Mouse (Mus musculus) kidney, postnatal 4 days (tissue): Measurements from ENCODE around the gene Prdx6b.

ENCODE experiments used
- DNase-seq, 2 experiments: peaks; one replicate each; pipeline ENCODE4 v3.0.0; 2021; ENCODE audit warnings: mixed read lengths in 2 of 2

Gene Prdx6b

DNA sequence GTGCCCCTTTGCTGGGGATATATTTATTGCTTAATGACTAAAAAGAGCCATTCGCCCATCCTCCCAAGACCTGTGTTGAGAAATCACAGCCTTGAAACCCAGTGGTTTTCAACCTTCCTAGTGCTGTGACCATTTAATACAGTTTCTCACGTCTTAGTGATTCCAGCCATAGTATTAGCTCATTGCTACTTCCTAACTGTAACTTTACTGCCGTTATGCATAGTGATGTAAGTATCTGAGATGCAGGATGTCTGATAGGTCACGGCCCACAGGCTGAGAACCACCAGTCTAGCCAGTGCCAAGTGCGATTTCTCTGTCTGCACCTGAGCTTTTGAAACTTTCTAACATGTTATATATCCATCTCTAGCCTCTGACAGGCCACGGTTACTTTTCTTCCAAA is 35.0 kb downstream of the Prdx6b start:
- DNase-seq: no peak

DNA sequence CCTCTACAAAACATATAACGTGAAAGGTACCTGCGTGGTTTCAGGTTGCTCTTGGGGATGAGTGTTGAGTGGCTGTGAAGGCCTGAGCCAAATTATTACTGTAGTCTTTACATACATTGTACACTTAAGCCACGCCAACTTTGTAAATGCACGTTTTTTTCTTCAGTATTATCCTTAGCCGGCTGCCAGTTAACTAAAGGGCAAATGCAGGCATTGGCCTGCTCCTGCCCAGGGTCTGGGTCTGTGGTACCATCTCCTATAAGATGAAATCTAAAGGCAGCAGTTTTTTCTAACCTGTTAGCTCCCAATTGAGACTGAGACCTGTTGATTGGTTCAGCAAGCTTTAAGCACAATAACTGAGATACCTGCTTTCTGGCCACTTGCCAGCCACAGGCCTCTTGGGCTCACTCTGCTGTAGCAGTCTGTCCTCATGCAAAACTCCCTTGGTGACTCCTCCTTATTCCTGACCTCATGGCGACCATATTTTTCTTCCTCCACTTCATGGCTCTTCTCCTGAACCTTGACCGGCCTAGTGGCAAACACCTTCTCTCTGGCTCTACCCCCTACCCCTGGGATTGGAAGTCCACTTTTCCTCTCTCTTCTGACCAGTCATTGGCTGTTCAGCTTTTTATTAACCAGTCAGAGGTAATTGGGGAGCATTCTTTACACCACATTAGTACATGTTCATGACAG is 36.8 kb downstream of the Prdx6b start:
- DNase-seq: peak in 1 of 2 experiments; percentile 6

DNA sequence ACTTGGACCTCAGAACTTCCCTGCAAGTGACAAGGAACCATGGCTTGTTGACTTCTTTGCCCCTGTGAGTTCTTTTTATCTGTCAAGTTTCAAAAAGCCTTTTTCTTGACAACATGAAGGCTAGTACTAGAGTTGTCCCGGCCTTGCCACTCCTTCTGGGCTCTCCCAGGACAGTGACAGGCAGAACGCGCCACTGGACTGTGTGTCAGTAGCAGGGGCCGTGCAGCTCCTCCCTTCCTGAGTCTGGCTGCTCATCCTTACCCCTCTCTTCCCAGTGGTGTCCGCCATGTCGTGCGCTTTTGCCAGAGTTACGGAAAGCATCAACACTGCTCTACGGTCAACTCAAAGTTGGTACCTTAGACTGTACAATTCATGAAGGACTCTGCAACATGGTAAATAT is 48.3 kb downstream of the Prdx6b start:
- no peak for DNase-seq
